Mouse (Mus musculus): Measurements from ENCODE around the gene Evi5l.

Evi5l gene

DNA sequence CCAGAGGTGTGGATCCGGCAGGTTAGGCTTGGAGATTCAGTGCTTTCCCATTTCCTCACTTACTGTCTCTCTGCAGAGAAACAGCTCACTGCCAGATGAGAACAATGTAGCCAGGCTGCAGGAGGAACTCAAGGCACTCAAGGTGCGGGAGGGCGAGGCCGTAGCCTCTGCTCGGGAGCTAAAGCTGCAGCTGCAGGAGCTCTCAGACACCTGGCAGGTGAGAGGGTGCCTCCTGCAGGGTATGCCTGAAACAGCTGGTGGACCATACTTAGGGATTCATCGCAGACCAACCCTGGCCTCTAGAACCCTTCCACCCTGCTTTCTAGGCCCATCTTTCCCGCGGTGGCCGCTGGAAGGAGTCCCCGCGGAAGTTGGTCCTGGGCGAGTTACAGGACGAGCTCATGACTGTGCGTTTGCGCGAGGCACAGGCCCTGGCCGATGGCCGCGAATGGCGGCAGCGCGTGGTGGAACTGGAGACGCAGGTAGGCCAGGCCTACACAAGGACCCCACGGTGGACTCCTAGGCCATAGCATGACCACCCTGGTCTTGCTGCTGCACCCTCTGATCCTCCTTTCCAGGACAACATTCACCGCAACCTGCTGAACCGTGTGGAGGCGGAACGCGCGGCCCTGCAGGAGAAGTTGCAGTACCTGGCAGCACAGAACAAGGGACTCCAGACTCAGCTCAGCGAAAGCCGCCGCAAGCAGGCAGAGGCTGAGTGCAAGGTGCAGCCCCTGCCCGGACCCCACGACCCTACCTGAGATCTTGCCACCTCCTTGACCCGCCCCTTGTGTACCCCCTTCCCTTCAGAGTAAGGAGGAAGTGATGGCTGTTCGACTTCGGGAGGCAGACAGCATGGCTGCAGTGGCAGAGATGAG lies 39.1 kb downstream of the Evi5l start:
- DNase-seq (ENCODE audit: low spot score), result no peak

DNA sequence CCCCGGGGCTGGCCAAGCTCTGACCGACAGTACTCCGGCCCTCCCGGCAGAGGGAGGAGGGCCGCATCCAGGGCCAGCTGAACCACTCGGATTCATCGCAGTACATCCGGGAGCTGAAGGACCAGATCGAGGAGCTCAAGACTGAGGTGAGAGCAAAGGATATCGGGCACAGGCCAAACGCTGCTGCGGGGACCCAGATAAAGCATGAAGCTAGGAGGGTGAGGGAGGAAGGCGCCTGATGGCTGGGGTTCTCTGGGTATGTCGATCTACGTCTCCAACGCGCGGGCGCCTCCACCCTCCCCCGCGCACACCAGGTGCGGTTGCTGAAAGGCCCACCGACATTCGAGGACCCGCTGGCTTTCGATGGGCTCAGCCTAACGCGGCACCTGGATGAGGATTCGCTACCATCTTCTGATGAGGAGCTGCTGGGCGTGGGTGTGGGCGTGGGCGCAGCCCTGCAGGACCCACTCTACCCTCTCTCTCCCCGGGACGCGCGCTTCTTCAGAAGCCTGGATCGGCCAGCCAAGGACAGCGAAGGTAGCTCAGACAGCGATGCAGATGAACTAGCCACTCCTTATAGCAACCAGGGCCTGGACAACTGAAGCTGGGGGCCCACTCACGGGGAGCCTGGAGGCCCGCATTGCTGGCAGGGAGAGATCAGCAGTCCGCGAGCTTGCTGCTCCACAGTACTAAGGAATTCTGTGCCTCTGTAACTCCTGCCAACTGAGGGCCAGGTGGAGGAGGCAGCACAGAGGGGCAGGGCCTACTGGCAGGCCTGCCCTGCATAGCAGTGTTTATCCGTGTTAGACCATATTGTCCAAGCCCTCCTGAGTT lies 40.0 kb downstream of the Evi5l start:
- no peak for DNase-seq (ENCODE audit: low spot score)

DNA sequence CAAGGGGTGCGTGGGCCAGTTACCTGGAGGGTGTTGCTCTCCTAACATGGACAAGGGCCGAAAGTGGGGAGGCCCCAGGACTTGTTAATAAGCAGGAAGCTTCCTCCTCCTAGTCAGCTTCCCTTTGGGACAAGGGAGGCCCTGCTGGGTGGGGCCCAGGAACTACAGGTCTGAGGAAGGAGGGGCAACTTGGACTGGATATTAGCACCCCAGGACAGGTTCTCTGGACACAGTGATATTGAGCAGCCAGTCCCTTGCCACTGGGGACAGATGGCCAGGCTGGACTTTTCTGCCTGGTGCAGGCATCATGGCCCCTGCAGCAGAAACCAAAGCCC lies 40.6 kb downstream of the Evi5l start:
- DNase-seq (ENCODE audit: low spot score), result no peak

DNA sequence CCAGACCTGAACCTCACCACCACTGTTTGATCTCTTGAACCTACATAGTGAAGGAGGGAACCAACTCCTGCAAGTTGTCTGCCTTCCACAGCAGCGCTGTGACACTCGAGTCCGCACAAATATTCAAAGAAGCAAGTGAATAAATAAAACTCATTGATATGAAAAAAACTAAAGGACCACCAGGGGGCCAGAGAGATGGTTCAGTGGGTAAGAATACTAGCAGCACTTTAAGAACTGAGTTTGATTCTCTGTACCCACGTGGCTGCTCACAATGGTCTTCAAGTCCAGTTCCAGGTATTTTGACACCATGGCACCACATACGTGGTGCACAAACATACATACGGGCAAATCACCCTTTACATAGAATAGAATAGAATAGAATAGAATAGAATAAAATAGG lies 44.7 kb downstream of the Evi5l start:
- no peak for DNase-seq (ENCODE audit: low spot score)

DNA sequence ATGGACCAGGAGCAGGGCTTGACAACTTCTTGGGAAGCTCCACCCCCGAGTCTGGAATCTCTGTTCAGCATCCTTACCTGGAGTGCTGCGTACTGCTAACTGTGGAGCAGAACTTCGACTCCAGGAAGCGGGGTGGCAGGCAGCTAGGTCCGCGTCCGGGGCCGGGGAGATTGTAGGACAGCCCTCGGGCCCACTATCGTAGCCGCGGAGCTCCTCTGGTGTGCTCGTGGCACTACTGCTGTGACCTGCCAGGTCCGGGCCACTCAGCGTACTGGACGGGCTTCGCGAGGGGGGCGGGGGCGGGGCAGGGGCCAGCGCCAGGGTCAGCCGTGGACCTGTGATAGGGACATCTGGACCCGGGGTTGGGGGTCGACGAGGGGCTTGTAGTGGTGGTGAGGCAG lies 46.4 kb downstream of the Evi5l start:
- no peak for DNase-seq (ENCODE audit: low spot score)

DNA sequence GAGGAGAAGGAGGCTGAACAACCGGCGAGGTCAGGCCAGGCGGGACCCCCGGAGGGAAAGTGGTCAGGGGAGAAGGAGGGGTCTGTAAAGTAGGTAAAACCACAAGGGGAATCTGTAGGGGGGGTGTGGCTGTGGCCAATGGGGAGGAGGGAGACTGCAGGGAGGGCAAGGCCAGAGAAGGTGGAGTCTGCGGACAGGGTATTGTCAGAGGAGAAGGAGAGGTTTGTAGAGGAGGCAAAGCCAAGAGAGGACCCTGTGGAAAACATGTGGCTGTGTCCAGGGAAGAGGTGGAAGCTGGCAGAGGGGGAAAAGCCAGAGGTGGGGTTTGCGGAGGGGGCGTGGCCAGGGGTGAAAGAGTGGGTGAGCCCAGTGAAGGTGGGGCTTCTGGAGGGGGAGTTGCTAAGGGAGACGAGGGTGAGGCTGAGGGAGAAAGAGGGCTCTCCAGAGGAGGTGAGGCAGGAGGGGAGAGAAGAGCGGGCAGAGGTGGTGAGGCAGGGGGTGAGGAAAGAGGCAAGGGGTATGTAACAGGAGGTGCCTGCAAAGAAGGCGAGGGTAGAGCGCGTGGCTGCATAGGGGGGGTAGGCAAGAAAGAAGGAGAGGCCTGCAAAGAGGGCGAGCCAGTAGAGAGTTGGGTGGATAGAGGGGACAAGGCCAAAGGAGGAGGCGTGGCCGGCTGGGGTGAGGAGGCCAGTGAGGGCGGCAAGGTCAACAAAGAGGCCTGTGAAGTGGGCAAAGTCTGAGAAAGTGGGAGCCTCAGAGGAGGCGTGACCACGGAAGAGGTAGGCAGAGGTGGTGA lies 47.0 kb downstream of the Evi5l start:
- no peak for DNase-seq (ENCODE audit: low spot score)

DNA sequence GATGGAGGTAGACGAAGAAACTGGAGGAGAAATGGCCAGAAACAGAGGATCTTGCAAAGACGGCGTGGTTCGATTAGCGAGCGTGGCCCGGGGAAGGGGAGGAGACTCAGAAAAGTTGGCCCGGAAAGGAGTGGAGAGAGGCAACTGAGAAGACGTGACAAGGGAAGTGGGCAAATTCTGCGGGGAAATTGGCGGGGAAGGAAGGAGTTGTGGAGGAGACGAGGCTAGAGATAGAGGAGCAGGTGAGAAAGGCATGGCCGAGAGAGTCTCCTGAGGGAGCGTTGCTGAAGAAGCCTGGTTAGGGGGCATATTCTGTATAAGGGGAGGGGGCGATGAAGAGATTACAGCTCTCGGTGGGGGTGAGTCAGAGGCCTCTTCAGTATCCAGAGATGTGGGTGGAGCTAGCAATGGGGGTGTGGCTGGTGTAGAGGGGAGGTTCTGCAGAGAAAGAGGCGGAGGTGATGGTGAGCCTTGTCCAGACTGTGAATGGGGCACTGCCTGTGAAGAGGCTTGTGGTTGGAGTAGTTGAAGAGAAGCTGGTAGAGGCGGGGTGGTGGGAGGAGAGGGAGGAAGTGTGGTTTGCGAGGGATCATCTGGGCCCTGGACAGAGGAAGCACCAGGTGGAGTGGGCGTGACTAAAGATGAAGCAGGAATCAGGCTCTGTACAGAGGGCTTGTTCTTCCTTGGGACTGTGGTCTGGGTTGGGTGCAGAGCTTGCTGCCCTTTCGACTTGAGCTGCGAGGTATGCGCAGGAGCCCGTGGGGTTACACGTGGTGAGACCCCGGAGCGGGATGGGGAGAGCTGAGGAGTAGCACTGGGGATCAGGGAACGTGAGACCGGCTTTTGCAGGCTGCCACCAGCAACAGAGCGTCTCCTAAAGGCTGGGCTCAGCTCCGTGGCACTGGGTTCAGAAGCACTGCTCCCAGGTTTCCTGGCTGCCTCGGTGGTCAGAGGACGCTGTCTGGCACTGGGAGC lies 47.9 kb downstream of the Evi5l start:
- no peak for DNase-seq (ENCODE audit: low spot score)

DNA sequence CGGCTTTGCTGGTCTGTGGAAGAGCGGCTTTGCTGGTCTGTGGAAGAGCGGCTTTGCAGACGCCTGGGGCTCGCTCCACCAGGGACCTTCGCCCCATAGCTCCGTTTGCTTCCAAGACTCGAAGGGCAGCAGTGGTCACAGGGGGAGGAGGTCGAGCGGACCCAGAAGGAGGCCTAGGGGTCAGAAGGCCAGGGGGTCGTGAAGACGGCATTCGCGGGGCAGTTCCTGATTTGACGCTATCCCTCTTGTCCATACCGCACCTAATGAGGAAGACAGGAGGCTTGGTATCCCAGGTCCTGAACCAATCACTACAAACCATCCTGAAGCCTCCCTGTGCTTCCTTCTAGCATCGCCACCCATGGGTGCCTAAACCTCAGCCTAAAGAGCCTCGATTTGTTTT lies 49.9 kb downstream of the Evi5l start:
- no peak for DNase-seq (ENCODE audit: low spot score)

DNA sequence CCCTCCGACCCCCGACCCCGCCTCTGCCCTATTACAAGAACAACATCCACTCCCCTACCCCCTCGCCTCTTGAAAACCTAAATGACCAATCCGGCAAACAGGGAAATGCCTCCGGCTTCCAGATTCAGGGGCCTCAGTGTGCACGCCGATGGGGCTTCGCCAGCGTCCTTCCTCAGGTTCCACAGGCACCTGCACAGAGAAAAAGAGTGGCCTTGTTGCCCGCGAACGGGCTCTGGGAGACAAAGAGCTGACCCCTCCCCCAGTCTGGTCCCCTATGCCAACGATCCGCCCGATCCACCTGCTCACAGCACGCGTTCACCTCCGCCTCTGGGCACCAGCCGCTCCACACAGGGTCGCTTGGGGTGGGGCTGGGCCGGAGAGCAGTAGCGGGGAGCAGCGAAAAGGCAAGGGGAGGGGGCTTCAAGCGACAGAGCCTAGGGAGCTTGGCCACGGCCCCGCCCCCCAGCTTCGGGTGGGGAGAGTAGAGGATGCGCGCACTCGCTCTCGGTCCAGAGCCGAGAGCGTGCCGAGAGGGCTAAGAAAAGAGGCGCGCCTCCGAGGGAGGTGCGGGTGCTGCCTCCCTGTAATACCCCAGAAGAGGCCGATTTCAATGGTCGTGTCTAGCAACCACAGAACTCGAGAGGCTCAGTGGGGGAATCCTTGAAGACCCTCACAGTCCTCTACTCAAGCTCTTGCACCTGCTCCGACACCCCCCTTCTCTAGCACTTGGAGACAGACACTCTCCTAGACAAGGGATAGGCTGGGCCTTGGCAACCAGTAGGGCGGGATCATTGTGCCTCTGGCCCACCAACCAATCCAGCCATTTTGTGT lies 50.6 kb downstream of the Evi5l start, which contains the start of gene Prr36:
Gene Prr36 (minus strand): TSS at position 669 of the 831 bp plus-strand sequence.
- DNase-seq (ENCODE audit: low spot score), result no peak

DNA sequence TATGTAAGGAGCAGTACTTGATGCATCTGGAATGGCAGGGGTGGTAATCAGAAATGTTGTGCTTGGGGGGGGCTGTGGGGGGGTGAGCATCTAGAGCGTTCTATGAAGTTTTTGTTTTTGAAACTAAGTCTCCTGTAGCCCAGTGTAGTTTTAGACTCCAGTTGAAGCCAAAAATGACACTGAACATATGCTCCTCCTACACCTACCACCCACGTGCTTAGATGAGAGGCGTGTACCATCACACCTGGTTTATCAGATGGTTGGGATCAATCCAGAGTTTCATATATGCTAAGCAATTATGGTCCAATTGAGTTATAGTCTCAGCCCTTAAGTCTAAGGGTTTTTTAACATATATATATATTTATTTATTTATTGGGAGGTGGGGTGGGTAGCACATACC lies 53.2 kb downstream of the Evi5l start:
- DNase-seq (ENCODE audit: low spot score), result no peak

DNA sequence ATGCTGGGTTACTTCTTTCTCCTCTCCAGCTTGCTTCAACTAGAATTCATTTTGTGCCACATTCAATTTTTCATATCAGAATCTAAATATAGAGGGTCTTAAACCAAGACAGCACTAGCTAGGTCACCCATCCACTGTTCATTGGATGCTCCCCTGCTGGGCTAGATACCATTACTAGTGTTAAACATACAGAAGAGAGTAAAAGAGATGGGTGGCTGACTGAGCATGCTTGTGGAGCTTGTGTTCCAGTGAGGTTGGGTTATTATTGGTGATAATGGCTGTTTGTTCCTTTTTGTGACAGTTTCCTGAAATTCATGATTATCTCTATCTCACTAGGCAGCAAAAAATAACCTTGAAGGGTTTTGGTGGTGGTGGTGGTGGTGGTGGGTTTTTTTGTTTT lies 55.7 kb downstream of the Evi5l start:
- no peak for DNase-seq (ENCODE audit: low spot score)

DNA sequence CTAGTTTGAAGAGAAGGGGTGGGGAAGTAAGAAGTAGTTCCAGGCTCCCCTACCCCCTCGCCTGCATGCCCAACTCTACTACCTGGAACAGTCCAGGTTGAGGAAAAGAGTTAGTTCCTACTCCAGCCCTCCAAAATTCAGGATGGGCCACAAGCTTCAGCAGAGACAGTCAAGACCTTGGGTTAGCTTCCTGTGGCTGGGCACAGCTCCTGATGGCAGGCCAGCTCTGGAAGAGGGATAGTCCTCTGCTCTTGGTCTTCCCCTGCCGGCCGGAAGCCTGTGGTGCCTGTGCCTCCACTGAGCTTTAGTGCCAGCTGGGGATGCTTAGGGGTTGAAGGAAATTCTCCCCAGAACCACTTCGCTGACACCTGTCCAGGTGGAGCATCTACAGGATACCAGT lies 60.0 kb downstream of the Evi5l start:
- no peak for DNase-seq (ENCODE audit: low spot score)

DNA sequence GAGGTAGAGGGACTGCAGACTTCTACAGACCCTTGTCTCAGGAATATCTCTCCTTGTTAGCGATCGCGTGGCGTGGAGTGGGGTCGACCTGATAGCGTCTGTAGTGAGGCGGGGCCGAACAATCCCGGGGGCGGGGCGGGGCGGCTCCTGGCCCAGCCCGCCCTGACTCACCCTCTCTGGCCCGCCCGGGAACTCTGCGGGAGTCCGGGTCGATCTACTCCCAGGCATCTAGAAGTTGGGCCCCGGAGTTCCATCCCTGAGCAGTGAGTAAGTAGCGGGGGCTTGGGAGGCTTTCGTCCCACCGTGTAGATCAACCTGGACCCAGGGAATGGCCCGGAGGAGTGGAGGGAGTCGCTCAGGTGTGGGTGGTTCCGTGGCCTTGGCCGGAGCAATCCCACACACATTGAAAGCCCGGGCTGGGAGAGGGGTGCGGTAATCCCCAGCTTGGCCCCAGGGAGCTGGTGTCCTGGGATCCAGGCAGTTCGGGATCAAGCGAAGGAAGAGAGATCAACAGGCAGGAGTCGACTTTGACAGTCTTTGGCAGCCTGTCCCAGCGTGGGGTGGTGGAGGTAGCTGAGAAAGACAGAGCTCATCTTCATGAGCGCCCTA lies 60.5 kb downstream of the Evi5l start, which contains the start of gene Lrrc8e:
Gene Lrrc8e (plus strand): TSS at position 89 of the 609 bp plus-strand sequence.
- no peak for DNase-seq (ENCODE audit: low spot score)

DNA sequence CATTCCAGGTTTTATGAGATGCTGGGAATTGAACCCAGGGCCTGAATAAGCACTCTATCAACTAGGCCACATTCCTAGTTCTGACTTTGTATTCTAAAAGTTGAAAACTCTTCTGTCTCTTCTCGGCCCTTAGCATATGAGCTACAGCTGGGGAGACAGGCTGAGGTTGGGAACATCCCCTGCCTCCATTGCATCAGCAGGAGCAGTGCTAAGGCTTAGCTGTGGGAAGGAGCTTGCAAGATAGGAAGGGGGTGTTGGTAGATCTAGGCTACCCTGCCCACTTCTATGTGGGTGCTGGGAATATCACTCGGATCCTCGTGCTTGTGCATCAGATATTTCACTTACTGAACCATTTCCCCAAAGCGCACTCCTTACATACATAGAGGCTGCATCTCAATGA lies 61.6 kb downstream of the Evi5l start:
- DNase-seq (ENCODE audit: low spot score), result no peak

DNA sequence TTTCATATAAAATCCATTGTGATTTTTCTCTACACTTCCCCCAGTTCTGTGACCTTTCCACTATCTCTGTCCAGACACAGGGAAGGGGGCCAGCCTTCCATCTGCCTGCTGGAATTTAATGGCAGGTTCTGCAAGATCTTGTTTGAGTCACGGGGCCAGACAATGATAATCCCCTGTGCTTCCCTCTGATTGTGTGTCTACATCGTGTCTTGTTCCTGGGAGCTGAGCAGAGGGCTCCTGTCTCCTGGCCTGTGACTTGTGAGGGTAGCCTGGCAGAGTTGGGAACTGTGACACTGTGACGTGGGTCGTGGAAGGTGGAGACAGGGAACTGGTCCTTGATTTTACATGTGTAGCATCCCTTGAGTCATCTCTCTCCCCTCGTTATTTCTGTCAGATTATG lies 63.4 kb downstream of the Evi5l start:
- no peak for DNase-seq (ENCODE audit: low spot score)

DNA sequence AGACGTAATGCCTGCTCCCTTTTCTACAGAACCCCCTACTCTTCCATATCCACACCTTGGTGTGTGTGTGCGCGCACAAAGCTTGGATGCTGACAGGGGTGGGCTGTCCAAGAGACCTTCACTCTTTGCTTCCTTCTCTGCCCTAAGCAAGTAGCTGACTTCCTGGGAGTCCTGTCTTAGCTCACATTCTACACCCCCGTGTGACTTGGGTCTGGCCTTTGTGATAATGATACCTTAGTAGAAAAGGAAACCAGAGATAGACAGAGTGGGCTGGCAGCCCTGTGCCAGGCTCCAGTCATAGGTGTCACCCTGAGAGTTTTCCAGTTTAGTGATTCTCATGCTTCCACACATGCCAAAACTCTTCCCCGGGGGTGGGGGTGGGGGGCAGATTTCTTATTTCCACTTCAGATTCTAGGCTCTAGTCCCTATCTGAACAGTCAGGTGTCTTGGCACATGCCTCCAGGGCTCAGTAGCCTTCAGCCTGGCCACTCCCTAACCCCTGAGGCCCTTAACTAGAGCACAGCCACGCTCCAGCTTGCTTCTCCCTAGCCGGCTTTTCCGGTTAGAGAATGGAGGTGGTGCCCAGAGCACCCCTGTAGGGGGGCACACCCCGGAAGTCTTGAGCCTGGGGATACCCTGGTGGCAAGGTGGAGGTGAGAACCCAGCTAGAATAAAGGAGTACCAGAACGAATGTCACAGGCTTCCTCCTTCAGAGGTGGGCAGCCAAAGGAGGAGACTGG lies 64.4 kb downstream of the Evi5l start:
- no peak for DNase-seq (ENCODE audit: low spot score)

DNA sequence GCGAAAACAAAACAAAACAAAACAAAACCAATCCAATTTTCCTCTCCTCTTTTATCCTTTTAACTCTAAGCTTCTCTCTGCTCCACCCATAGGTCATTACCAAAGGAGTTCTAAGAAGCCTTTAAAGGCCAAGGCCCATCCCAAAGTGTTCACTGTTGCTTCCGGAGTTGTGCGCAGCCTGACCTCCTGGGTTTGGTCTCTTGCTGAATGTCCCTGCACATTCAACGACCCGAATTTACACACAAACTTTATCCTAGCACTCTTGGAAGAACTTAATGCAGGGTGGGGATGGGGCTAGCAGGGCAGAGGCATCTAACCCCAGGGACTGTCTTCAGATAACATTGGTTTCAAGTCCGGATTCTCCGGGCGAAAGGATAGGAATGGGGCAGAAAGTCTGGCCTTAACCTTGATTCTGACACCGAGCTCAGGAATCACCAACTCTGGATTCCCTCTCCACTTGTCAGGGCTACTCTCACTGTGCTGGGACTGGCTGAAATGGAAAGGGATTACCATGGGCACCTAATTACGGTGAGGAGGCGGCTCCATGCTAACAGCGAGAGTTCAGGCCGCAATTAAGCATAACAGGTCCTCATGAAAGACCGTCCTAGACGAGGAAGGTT lies 71.6 kb downstream of the Evi5l start:
- DNase-seq (ENCODE audit: low spot score), result no peak

DNA sequence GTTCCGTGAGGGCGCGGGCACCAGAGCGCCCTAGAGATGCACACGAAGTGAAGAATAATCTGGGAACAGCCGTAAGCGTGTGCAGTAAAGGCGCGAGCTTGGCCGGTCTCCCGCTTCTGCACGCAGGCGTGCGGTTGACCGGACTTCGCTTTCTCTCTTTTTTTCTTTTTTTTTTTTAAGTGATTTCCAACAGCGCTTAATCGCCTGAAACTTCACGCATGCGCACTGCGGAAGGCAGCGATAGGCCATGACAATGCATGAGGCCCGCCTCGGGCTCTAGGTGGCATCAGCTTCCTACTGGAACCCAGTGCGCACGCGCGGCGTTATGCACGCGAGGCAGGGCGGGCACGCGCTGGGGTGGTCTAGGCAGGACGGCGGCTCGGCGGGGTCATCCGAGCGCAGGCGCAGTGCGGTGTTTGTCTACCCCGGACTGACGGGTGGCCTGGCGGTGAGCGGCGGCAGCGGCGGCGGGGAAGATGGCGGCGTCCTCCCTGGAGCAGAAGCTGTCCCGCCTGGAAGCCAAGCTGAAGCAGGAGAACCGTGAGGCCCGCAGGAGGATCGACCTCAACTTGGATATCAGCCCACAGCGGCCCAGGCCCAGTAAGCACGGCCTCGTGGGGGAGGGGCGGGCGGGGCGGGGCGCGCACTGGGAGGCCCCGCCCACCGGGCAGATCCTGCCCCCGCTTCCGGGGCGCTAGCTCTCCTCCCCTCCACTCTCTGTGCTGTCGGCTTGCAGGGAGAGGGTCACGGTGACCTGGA lies 72.2 kb downstream of the Evi5l start, which contains the start of the genes Map2k7 and Gm49320:
Gene Map2k7 (plus strand): TSS at position 307 of the 759 bp plus-strand sequence.
Gene Gm49320 (plus strand): TSS at position 432 of the 759 bp plus-strand sequence.
- peak; percentile 100 for DNase-seq (ENCODE audit: low spot score)

Measured in left cerebral cortex, adult 11 months (tissue).